Comparison of ENCODE assay signal across 8 mouse cellular contexts in genomic region chr11:68030771-68031170, GRCm38 (mm10).
A peak's percentile ranks its signal among the peaks of the same experiment; 100 is the strongest.
DNase-seq lines count a peak whose midpoint lies in the region; ATAC-seq lines count a peak whose summit lies in the region.

No protein-coding gene starts in this region.

- no peak overlapping the region for H3K9ac ChIP-seq in forebrain, embryonic 12.5 days

- WGBS in forebrain, embryonic 12.5 days = 73% methylated on average over 1 of the region's 1 CpGs

- no peak for ATAC-seq in erythroblast, adult 5-6 weeks (replicated peaks; ENCODE audit: low FRiP score, poor library complexity, severe bottlenecking)
- ATAC-seq in forebrain, embryonic 12.5 days (ENCODE audit: low FRiP score) = no peak

- no peaks in the 10 kb centered on the region for H3K9me3 ChIP-seq in forebrain, embryonic 12.5 days

- intact Hi-C loops in heart, postnatal 25 days (cut with DNase I) = no loop called here
- intact Hi-C loops in left cerebral cortex, postnatal 14 days (cut with DNase I) = no loop called here

- no peaks in the 10 kb centered on the region for H3K36me3 ChIP-seq in forebrain, embryonic 12.5 days (replicated peaks)

- peak; percentile 36 for DNase-seq in lung, postnatal 10 days
- DNase-seq in lung, postnatal 25 days (ENCODE audit: low spot score) = no peak
- DNase-seq in cerebellum, postnatal 25 days = peak; percentile 16 to 36
- peak; percentile 76 for DNase-seq in heart, postnatal 25 days (ENCODE audit: low spot score)
- peak; percentile 67 to 79 for DNase-seq in left cerebral cortex, postnatal 14 days (ENCODE audit: low spot score in 2 of 2)
- no peak for DNase-seq in urinary bladder, adult 2 months (ENCODE audit: low spot score)

- H3K4me2 ChIP-seq in forebrain, embryonic 12.5 days = no peak overlapping the region

- no peak overlapping the region for H3K27ac ChIP-seq in forebrain, embryonic 12.5 days

- peaks cover 9% of the 10 kb centered on the region for H3K4me1 ChIP-seq in forebrain, embryonic 12.5 days

- H3K4me3 ChIP-seq in forebrain, embryonic 12.5 days (replicated peaks) = no peak overlapping the region

- H3K27me3 ChIP-seq in forebrain, embryonic 12.5 days = no peaks in the 10 kb centered on the region

Comparison
In these comparisons a context has a peak if more than half of its experiments do, and no peak if none do; other contexts are left out.
1. DNase-seq: peak in lung, postnatal 10 days (single experiment), cerebellum, postnatal 25 days (2 of 2), heart, postnatal 25 days (single experiment) and left cerebral cortex, postnatal 14 days (2 of 2); none in lung, postnatal 25 days (single experiment) and urinary bladder, adult 2 months (single experiment).